24 mouse cellular contexts compared by ENCODE assay signal in genomic region chr1:135924377-135924994, GRCm38 (mm10). TPM values are rescaled to one million over a fixed set of nuclear protein-coding genes. Genes with fewer than 3 reads are reported as not detected.
DNase-seq lines count a peak whose midpoint lies in the region; ATAC-seq and TF ChIP-seq lines count a peak whose summit lies in the region.
"Had no signal": no experiment of that assay in that cellular context is flagged by ENCODE, and none has a peak within 500 bp of the region (broad histone marks: within the 10 kb centered on the region; RNA-seq: fewer than 3 reads in every experiment).

No protein-coding gene starts in this region.

- H3K4me1 ChIP-seq in liver, embryonic 12.5 days: peaks cover 7% of the 10 kb centered on the region
- H3K4me1 ChIP-seq in liver, embryonic 11.5 days (replicated peaks; ENCODE audit: control insufficient read depth, insufficient read depth, low read length): no peaks in the 10 kb centered on the region
- H3K4me1 ChIP-seq in cerebellum, adult 2 months (ENCODE audit: control insufficient read depth, insufficient read depth, low read length): peaks cover 26% of the 10 kb centered on the region
- H3K4me1 ChIP-seq: heart, embryonic 15.5 days; hindbrain, embryonic 15.5 days; intestine, embryonic 15.5 days; neural tube, embryonic 12.5 days had no signal

- no peak overlapping the region for H3K9ac ChIP-seq in liver, embryonic 12.5 days
- H3K9ac ChIP-seq in liver, embryonic 11.5 days (ENCODE audit: low read depth, low read length): no peak overlapping the region
- H3K9ac ChIP-seq: forebrain, embryonic 12.5 days; heart, embryonic 15.5 days; hindbrain, embryonic 15.5 days; intestine, embryonic 15.5 days; neural tube, embryonic 12.5 days had no signal

- H3K27me3 ChIP-seq in liver, embryonic 12.5 days (replicated peaks): peaks cover 97% of the 10 kb centered on the region
- H3K27me3 ChIP-seq in liver, embryonic 11.5 days (replicated peaks; ENCODE audit: control insufficient read depth, insufficient read depth, low read length): peaks cover 54% of the 10 kb centered on the region
- no peaks in the 10 kb centered on the region for H3K27me3 ChIP-seq in cerebellum, adult 2 months (ENCODE audit: control insufficient read depth, insufficient read depth, low read length)
- no peaks in the 10 kb centered on the region for H3K27me3 ChIP-seq in myocyte (ENCODE audit: control insufficient read depth, insufficient read depth, insufficient read length)

- no peak for TF ChIP-seq CTCF in cerebellum, adult 2 months (IDR thresholded peaks at IDR 0.05; ENCODE audit: borderline replicate concordance, insufficient read depth, low read depth, low read length)

- TF ChIP-seq POLR2A in cerebellum, adult 2 months (IDR thresholded peaks at IDR 0.05; ENCODE audit: borderline replicate concordance, insufficient read depth, low read length): no peak
- TF ChIP-seq POLR2A in myocyte (IDR thresholded peaks at IDR 0.05; ENCODE audit: insufficient read length, low read depth): no peak

- peak; percentile 63 for ATAC-seq in liver, embryonic 12.5 days
- no peak for ATAC-seq in liver, embryonic 11.5 days (replicated peaks; ENCODE audit: low FRiP score)
- ATAC-seq: intestine, embryonic 15.5 days had no signal

- no peak overlapping the region for H3K27ac ChIP-seq in liver, embryonic 12.5 days
- H3K27ac ChIP-seq in liver, embryonic 11.5 days (ENCODE audit: low read depth, low read length): no peak overlapping the region
- no peak overlapping the region for H3K27ac ChIP-seq in cerebellum, adult 2 months (ENCODE audit: insufficient read depth, low read length)
- H3K27ac ChIP-seq: forebrain, embryonic 12.5 days; heart, embryonic 15.5 days; hindbrain, embryonic 15.5 days; intestine, embryonic 15.5 days; neural tube, embryonic 12.5 days had no signal

- H3ac ChIP-seq in myocyte (ENCODE audit: control insufficient read depth, insufficient read length): no peak overlapping the region

- no peak overlapping the region for H3K4me3 ChIP-seq in liver, embryonic 12.5 days
- H3K4me3 ChIP-seq in liver, embryonic 11.5 days (ENCODE audit: low read depth, low read length): no peak overlapping the region
- H3K4me3 ChIP-seq in cerebellum, adult 2 months (replicated peaks; ENCODE audit: insufficient read depth, low read depth, low read length): no peak overlapping the region
- H3K4me3 ChIP-seq in myocyte: no peak overlapping the region
- H3K4me3 ChIP-seq: forebrain, embryonic 12.5 days; heart, embryonic 15.5 days; hindbrain, embryonic 15.5 days; intestine, embryonic 15.5 days; neural tube, embryonic 12.5 days had no signal

- WGBS in liver, embryonic 12.5 days (ENCODE audit: insufficient replicate concordance): 39% methylated on average over 5 of the region's 5 CpGs
- WGBS in liver, embryonic 11.5 days: 67% methylated on average over 5 of the region's 5 CpGs
- WGBS in cerebellum, adult 2 months: 20% methylated on average over 5 of the region's 5 CpGs

- no peaks in the 10 kb centered on the region for H3K36me3 ChIP-seq in liver, embryonic 12.5 days
- H3K36me3 ChIP-seq in liver, embryonic 11.5 days (ENCODE audit: control insufficient read depth, insufficient read depth, low read length): no peaks in the 10 kb centered on the region
- no peaks in the 10 kb centered on the region for H3K36me3 ChIP-seq in myocyte (ENCODE audit: control insufficient read depth, insufficient read depth)
- H3K36me3 ChIP-seq: forebrain, embryonic 12.5 days; heart, embryonic 15.5 days; hindbrain, embryonic 15.5 days; intestine, embryonic 15.5 days; neural tube, embryonic 12.5 days had no signal

- no peak for DNase-seq in liver, embryonic 11.5 days (ENCODE audit: low spot score)
- peak; percentile 62 to 79 for DNase-seq in cerebellum, adult 2 months
- peak; percentile 46 to 61 for DNase-seq in cerebellum, postnatal 36 days
- DNase-seq in ovary, postnatal 10 days (ENCODE audit: low spot score): no peak
- no peak for DNase-seq in adrenal gland, postnatal 10 days
- DNase-seq: adrenal gland, postnatal 36 days; B cell, adult 2 months; embryo, embryonic 11 days; gastrocnemius, postnatal 25 days; heart, postnatal 4 days; kidney, postnatal 4 days; layer of hippocampus, adult 9-11 months; lung, adult 2 months; lung, postnatal 36 days had no signal

- H3K4me2 ChIP-seq in liver, embryonic 12.5 days: no peak overlapping the region
- no peak overlapping the region for H3K4me2 ChIP-seq in liver, embryonic 11.5 days
- H3K4me2 ChIP-seq in myocyte (ENCODE audit: low read depth): no peak overlapping the region
- H3K4me2 ChIP-seq: forebrain, embryonic 12.5 days; heart, embryonic 15.5 days; hindbrain, embryonic 15.5 days; intestine, embryonic 15.5 days; neural tube, embryonic 12.5 days had no signal

- H3K79me2 ChIP-seq in myocyte (ENCODE audit: control insufficient read depth, insufficient read depth): no peaks in the 10 kb centered on the region

- H3K9me3 ChIP-seq in liver, embryonic 12.5 days (replicated peaks): no peaks in the 10 kb centered on the region
- no peaks in the 10 kb centered on the region for H3K9me3 ChIP-seq in liver, embryonic 11.5 days (ENCODE audit: control insufficient read depth, low read length)
- H3K9me3 ChIP-seq: forebrain, embryonic 12.5 days; heart, embryonic 15.5 days; hindbrain, embryonic 15.5 days; intestine, embryonic 15.5 days; neural tube, embryonic 12.5 days had no signal

TF ChIP-seq in myocyte, 11 proteins besides CTCF, POLR2A, EP300 and RAD21:
- TF ChIP-seq MYOG (IDR thresholded peaks at IDR 0.05; ENCODE audit: control insufficient read depth in 1 of 3, insufficient read depth in 1 of 3, insufficient read length in 2 of 3, low read depth in 2 of 3) (peak in 1 of 3 experiments; percentile 47), MYOD1 (IDR thresholded peaks at IDR 0.05; ENCODE audit: control insufficient read depth in 1 of 3, insufficient read length in 2 of 3, low read depth in 2 of 3) (peak in 2 of 3 experiments; percentile 38 to 77), E2F4 (IDR thresholded peaks at IDR 0.05; ENCODE audit: insufficient read depth) (no peak), TCF3 (IDR thresholded peaks at IDR 0.05; ENCODE audit: insufficient read length, low read depth) (no peak), POLR2AphosphoS2 (IDR thresholded peaks at IDR 0.05; ENCODE audit: insufficient read length, low read depth) (no peak)

RNA-seq across cellular contexts. Expression of gene Pkp1, which starts 5.5 kb away (rescaled TPM):
- polyA plus RNA-seq in liver, embryonic 12.5 days (2016; fragmentation: Nextera tagmentation; extraction: Ambion mirVana): not detected in 2 replicates
- polyA plus RNA-seq in liver, embryonic 11.5 days (2014; fragmentation: Nextera tagmentation; extraction: Ambion mirVana): 0.09 and 0.10 TPM in 2 replicates
- 0.07 and 0.08 TPM in 2 replicates for polyA plus RNA-seq in cerebellum, adult 2 months (2012; rRNA removed)
- 74.8 TPM for polyA plus RNA-seq in myocyte (2012; fragmentation: generic; extraction: Trizol)
- total RNA-seq in adrenal gland, postnatal 10 days (2021): not detected
- total RNA-seq: adrenal gland, postnatal 36 days; heart, adult 8-10 months; megakaryocyte-erythroid progenitor cell, adult 5-6 weeks had no signal
- polyA plus RNA-seq: kidney, embryonic 14.5 days had no signal

Comparison
In these comparisons a context has a peak if more than half of its experiments do, and no peak if none do; other contexts are left out.
1. DNase-seq: peak in cerebellum, adult 2 months (2 of 2) and cerebellum, postnatal 36 days (2 of 2); none in liver, embryonic 11.5 days (single experiment), ovary, postnatal 10 days (single experiment) and adrenal gland, postnatal 10 days (single experiment).
2. RNA of gene Pkp1, which starts 5.5 kb away (polyA plus RNA-seq): 74.8 TPM in myocyte (single experiment); 0.09 to 0.10 TPM in liver, embryonic 11.5 days, 0.07 to 0.08 TPM in cerebellum, adult 2 months and not detected in liver, embryonic 12.5 days; every median in the first group is over 10 times any median in the second.